Mouse (Mus musculus): ENCODE results near the gene Sema4b. TPM values are rescaled to one million over a fixed set of nuclear protein-coding genes. Genes with fewer than 3 reads are reported as not detected.
A peak's percentile ranks its signal among the peaks of the same experiment; 100 is the strongest.

Gene Sema4b
- polyA plus RNA-seq, 1 experiment from 2014 or later, result 9.9 TPM

- peaks cover 84% of the 10 kb centered on the region for H3K4me1 ChIP-seq
- no peaks in the 10 kb centered on the region for H3K36me3 ChIP-seq
- 77% methylated on average over 12 of the region's 12 CpGs for WGBS
- 0 out of 2 replicates have a peak overlapping the region, but pooled peaks have one; percentile 14 for H3K9ac ChIP-seq
- no peaks in the 10 kb centered on the region for H3K27me3 ChIP-seq (replicated peaks)
- no peak for ATAC-seq (ENCODE audit: extremely low read depth, insufficient number of reproducible peaks, low FRiP score, low TSS enrichment)
- H3K4me3 ChIP-seq, result no peak overlapping the region
- 0 out of 2 replicates have a peak overlapping the region, but pooled peaks have one; percentile 3 for H3K27ac ChIP-seq (replicated peaks)
- H3K9me3 ChIP-seq, result no peaks in the 10 kb centered on the region
- no peak overlapping the region for H3K4me2 ChIP-seq
Measured at GRCm38 (mm10) chr7:80205705-80206589, 19.3 kb downstream of the Sema4b start.

- no peaks in the 10 kb centered on the region for H3K36me3 ChIP-seq
- H3K27me3 ChIP-seq (replicated peaks), result no peaks in the 10 kb centered on the region
- H3K9ac ChIP-seq, result peak overlapping the region; percentile 62
- no peak; the same call in 1 of the 2 replicates for ATAC-seq (ENCODE audit: extremely low read depth, insufficient number of reproducible peaks, low FRiP score, low TSS enrichment)
- no peak overlapping the region for H3K4me2 ChIP-seq
- no peak overlapping the region for H3K4me3 ChIP-seq
- H3K9me3 ChIP-seq, result no peaks in the 10 kb centered on the region
- H3K27ac ChIP-seq (replicated peaks), result peak overlapping the region; percentile 89
- H3K4me1 ChIP-seq, result peaks cover 81% of the 10 kb centered on the region
- 50% methylated on average over 3 of the region's 3 CpGs for WGBS
Measured at GRCm38 (mm10) chr7:80207314-80207731, 20.7 kb downstream of the Sema4b start.

DNA sequence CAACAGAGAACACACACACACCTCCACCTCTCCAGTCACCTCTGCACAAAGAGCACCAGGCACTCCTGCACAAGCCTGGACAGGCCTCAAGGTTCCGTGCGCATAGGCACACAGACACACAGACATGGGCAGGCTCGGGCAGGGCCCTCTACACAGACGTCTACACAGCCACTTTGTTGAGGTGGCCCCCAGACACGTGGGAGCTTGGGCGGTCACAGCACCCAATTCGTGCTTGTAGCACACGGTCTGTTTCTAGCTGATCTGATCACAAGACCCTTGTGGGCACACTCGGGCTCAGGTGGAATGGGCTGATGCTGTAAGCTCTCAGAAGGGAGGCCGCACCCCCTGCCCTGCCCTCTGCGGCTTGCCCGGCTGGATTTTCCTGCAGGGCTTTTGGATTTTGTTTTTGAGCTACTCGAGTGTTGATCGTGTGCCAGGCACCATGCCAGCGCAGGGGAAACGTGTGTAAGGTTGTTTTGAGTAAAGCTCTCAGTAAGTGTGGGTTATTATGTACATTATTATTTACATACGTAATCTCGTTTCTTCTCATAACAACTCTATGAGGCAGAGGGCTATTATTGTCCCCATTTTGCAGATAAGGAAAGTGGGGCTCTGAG, 21.5 kb downstream of the Sema4b start:
- 54% methylated on average over 18 of the region's 18 CpGs for WGBS
- H3K27me3 ChIP-seq (replicated peaks), result no peaks in the 10 kb centered on the region
- H3K36me3 ChIP-seq, result peaks cover 4% of the 10 kb centered on the region
- peak overlapping the region; percentile 54 for H3K4me2 ChIP-seq
- H3K4me3 ChIP-seq, result no peak overlapping the region
- ATAC-seq (ENCODE audit: extremely low read depth, insufficient number of reproducible peaks, low FRiP score, low TSS enrichment), result no peak
- peak overlapping the region; percentile 89 for H3K27ac ChIP-seq (replicated peaks)
- H3K4me1 ChIP-seq, result peaks cover 75% of the 10 kb centered on the region
- no peaks in the 10 kb centered on the region for H3K9me3 ChIP-seq
- H3K9ac ChIP-seq, result peak overlapping the region; percentile 62

DNA sequence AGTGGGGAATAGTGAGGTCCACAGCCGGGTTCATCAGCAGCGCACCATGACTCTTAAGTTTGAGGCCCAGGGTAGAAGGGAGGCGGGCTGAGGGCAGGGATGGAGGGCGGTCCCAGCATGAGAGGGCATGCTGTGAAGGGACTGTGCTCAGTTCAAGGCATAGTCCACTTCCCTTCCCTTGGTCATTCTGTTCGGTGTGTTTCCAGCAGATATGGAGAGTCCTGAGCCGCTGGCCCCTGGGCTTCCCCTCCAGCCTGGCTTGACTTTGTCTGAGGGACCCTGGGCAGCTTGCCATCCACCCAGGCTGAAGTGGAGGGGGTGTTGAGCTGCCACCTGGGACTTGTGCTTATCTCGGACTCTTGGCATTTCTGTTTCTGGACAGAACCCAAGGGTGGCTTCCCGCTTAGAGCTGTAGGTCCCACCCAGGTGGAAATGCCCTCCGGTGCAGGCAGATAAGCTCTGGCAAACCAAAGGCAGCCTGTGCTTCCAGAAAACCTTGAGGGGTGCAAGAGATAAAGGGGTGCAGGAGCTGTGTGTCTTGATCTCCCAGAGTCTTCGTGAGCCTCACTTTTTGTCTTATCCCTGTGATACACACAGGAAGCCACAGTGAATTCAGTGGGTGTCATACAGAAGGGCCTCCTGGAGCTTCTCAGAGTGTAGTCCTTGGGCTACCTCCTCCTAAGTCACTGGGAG, 22.2 kb downstream of the Sema4b start:
- Histone ChIP-seq H3K4me3 (no peak overlapping the region), H3K9me3 (no peaks in the 10 kb centered on the region), H3K36me3 (peaks cover 12% of the 10 kb centered on the region), H3K4me2 (peak overlapping the region; percentile 54), H3K9ac (peak overlapping the region; percentile 61), H3K27me3 (replicated peaks) (no peaks in the 10 kb centered on the region), H3K27ac (replicated peaks) (peak overlapping the region; percentile 89), H3K4me1 (peaks cover 73% of the 10 kb centered on the region)
- ATAC-seq (ENCODE audit: extremely low read depth, insufficient number of reproducible peaks, low FRiP score, low TSS enrichment), result peak; percentile 59
- 25% methylated on average over 10 of the region's 10 CpGs for WGBS

DNA sequence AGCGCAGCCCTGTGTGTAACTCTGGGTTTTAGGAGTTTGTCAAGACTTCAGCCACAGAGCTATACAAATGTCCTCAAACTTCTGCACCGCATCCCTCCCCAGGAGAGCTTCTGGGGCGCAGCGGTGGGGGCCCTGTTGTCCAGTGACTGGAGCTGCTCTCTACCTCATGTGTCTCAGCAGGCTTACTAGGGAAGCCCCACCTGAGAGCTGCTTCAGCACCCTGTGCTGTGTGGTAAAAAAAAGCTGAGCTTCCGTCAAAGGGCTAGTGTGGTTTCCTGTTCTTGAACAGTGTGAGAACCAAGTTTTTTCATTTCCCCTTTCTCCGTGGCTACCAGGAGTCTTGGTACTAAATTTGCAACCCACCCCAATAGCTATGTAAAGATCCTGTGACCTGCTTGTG, 23.0 kb downstream of the Sema4b start:
- Histone ChIP-seq H3K4me3 (no peak overlapping the region), H3K9me3 (no peaks in the 10 kb centered on the region), H3K36me3 (peaks cover 19% of the 10 kb centered on the region), H3K27me3 (replicated peaks) (no peaks in the 10 kb centered on the region), H3K4me2 (peak overlapping the region; percentile 54), H3K27ac (replicated peaks) (peak overlapping the region; percentile 89), H3K4me1 (peaks cover 67% of the 10 kb centered on the region), H3K9ac (peak overlapping the region; percentile 48; the same call in 1 of the 2 replicates)
- WGBS, result 72% methylated on average over 6 of the region's 6 CpGs
- ATAC-seq (ENCODE audit: extremely low read depth, insufficient number of reproducible peaks, low FRiP score, low TSS enrichment), result no peak

DNA sequence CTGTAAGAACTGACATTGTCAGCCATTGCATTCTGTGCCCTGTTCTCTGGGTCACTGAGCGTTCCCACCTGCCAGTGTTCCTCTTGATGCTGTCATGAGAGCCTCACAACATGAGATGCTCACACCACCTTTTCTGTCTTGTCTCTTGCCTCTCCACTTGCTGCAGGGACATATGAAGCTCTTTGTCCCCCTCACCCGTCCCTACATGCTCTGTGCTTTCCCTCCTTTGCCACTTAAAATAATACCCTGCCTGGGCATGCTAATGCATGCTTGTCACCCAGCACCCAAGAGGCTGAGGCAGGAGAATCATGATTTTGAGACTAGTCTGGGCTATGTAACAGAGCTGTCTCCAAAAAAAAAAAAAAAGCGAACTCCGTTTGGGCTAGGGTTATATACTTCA, 24.3 kb downstream of the Sema4b start:
- no peak overlapping the region; the same call in 1 of the 2 replicates for H3K9ac ChIP-seq
- H3K27ac ChIP-seq (replicated peaks), result no peak overlapping the region
- no peaks in the 10 kb centered on the region for H3K27me3 ChIP-seq (replicated peaks)
- no peak overlapping the region for H3K4me2 ChIP-seq
- peaks cover 65% of the 10 kb centered on the region for H3K4me1 ChIP-seq
- H3K4me3 ChIP-seq, result no peak overlapping the region
- no peaks in the 10 kb centered on the region for H3K9me3 ChIP-seq
- 81% methylated on average over 4 of the region's 4 CpGs for WGBS
- H3K36me3 ChIP-seq, result peaks cover 26% of the 10 kb centered on the region
- ATAC-seq (ENCODE audit: extremely low read depth, insufficient number of reproducible peaks, low FRiP score, low TSS enrichment), result no peak

DNA sequence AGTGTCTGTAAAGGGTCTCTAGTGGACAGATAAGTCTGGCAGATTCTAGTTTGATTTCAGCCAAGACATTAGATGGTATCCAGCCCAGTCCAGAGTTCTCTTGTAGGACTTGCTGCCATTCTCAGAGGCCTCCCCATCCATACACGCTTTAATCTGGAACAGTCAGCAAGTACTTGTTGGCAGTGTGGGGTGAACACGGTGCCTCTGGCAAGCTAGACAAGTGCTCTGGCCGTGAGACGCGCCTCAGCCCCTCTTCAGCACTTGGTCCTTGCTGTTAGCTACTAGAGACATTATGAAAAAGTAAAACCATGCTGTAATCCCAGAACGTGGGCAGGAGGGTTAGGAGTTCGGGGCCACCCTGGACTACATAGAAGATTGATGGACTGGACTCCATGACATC, 27.0 kb downstream of the Sema4b start:
- H3K4me1 ChIP-seq, result peaks cover 39% of the 10 kb centered on the region
- no peak overlapping the region for H3K4me2 ChIP-seq
- no peaks in the 10 kb centered on the region for H3K9me3 ChIP-seq
- H3K4me3 ChIP-seq, result no peak overlapping the region
- no peaks in the 10 kb centered on the region for H3K27me3 ChIP-seq (replicated peaks)
- 64% methylated on average over 7 of the region's 7 CpGs for WGBS
- no peak for ATAC-seq (ENCODE audit: extremely low read depth, insufficient number of reproducible peaks, low FRiP score, low TSS enrichment)
- peaks cover 53% of the 10 kb centered on the region for H3K36me3 ChIP-seq
- no peak overlapping the region for H3K27ac ChIP-seq (replicated peaks)
- no peak overlapping the region for H3K9ac ChIP-seq

DNA sequence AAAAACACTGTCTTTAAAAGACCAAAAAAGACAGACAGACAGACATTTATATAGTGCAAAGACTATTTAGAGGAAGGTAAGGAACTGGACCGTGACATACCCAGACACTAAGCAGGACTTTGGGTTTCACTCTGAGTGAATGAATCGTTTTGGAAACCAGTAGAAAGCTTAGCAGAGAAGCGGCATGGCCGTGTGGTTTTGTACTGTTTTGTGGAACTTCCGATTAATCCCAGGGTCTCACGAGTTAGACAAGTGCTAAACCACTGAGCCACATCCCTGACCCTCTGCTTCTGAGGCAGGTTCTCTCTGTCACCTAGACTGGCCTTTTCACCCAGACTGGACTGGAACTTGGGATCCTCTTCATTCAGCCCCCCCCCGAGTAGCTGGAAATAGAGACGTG, 27.8 kb downstream of the Sema4b start:
- Histone ChIP-seq H3K4me3 (no peak overlapping the region), H3K9me3 (no peaks in the 10 kb centered on the region), H3K9ac (no peak overlapping the region), H3K27me3 (replicated peaks) (no peaks in the 10 kb centered on the region), H3K4me2 (no peak overlapping the region), H3K27ac (replicated peaks) (no peak overlapping the region), H3K36me3 (peaks cover 61% of the 10 kb centered on the region), H3K4me1 (peaks cover 30% of the 10 kb centered on the region)
- ATAC-seq (ENCODE audit: extremely low read depth, insufficient number of reproducible peaks, low FRiP score, low TSS enrichment), result no peak
- 78% methylated on average over 8 of the region's 8 CpGs for WGBS

GRCm38 (mm10) chr7:80215398-80215797, 28.8 kb downstream of the Sema4b start:
- 33% methylated on average over 4 of the region's 4 CpGs for WGBS
- H3K9ac ChIP-seq, result 0 out of 2 replicates have a peak overlapping the region, but pooled peaks have one; percentile 58
- H3K27ac ChIP-seq (replicated peaks), result no peak overlapping the region
- peaks cover 70% of the 10 kb centered on the region for H3K36me3 ChIP-seq
- H3K4me3 ChIP-seq, result no peak overlapping the region
- no peak for ATAC-seq (ENCODE audit: extremely low read depth, insufficient number of reproducible peaks, low FRiP score, low TSS enrichment)
- peaks cover 21% of the 10 kb centered on the region for H3K4me1 ChIP-seq
- no peak overlapping the region for H3K4me2 ChIP-seq
- H3K27me3 ChIP-seq (replicated peaks), result no peaks in the 10 kb centered on the region
- H3K9me3 ChIP-seq, result no peaks in the 10 kb centered on the region

DNA sequence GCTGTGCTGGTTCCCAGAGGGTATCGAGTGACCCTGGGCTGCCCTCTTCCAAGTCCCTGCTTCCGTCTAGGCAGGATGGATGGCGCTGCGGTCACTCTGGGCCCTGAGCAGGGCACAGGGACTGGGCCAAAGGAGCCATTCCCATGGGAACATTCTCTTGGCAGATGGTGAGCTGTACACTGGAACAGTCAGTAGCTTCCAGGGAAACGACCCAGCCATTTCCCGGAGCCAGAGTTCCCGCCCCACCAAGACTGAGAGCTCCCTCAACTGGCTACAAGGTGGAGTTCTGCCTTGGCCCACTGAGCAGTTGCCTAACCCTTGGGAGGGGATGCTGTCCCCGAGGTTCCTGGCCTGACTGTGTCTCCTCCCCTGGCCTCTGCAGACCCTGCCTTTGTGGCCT, 29.9 kb downstream of the Sema4b start:
- Histone ChIP-seq H3K4me1 (peaks cover 13% of the 10 kb centered on the region), H3K27me3 (replicated peaks) (no peaks in the 10 kb centered on the region), H3K27ac (replicated peaks) (no peak overlapping the region), H3K9me3 (no peaks in the 10 kb centered on the region), H3K36me3 (peaks cover 82% of the 10 kb centered on the region), H3K4me2 (no peak overlapping the region), H3K4me3 (no peak overlapping the region), H3K9ac (no peak overlapping the region)
- WGBS, result 81% methylated on average over 8 of the region's 8 CpGs
- ATAC-seq (ENCODE audit: extremely low read depth, insufficient number of reproducible peaks, low FRiP score, low TSS enrichment), result no peak

DNA sequence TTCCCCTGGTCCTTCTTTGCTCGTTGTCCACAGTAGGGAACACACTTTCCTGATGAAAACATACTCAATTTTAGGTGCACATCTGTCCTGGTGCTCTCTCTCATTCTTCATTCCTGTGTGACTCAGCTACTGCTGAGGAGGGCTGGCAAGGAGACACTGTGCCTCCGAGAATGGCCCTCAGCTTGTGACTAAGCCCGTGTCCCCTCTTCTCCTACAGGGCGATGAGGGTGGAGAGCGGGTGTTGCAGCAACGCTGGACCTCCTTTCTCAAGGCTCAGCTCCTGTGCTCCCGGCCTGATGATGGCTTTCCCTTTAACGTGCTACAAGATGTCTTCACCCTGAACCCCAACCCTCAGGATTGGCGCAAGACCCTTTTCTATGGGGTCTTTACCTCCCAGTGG, 32.0 kb downstream of the Sema4b start:
- Histone ChIP-seq H3K27me3 (replicated peaks) (no peaks in the 10 kb centered on the region), H3K4me2 (no peak overlapping the region), H3K9ac (no peak overlapping the region; the same call in 1 of the 2 replicates), H3K4me1 (peaks cover 6% of the 10 kb centered on the region), H3K27ac (replicated peaks) (no peak overlapping the region), H3K4me3 (no peak overlapping the region), H3K36me3 (peaks cover 89% of the 10 kb centered on the region), H3K9me3 (no peaks in the 10 kb centered on the region)
- no peak for ATAC-seq (ENCODE audit: extremely low read depth, insufficient number of reproducible peaks, low FRiP score, low TSS enrichment)
- 81% methylated on average over 9 of the region's 9 CpGs for WGBS

Data from heart, embryonic 13.5 days (tissue).